Mouse (Mus musculus): ENCODE measurements around the gene Adprhl1.

DNA sequence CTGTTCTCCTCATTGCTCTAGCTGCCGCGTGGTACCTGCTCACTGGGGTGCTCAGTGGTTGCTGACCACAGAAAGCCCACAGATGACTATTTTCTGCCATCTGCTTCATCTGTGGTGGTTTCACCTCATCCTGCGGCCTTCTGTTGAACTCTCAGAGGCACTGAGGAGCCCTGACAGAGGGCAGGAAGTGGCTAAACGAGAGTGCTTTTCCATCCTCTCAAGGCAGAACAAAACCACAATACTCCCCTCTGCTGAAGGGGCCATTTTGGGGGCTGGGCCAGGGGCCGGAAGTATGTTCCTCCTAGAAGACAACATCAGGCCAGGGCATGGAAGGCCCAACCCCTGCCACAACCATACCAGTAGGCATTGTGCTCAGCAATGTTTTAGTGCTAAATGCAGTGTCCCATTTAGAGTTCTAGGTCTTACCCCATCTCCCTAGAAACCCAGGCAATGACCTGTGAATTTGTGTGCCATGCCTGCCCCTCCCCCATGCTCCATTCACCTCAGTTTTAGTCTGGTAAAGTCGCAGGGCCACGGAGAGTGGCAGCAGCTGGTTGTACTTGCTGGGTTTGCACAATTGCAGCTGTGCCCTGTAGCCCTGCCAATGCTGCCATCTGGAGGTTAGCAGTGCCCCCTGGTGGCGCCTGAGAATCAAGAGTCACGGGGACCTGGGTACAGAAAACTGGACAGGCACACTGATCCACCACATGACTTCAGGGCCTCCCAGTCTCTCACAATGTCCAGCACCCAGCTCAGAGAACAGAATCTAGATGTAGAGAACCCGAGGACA, 40.3 kb downstream of the Adprhl1 start:
- TF ChIP-seq CTCF (IDR thresholded peaks at IDR 0.05; ENCODE audit: borderline replicate concordance, extremely low read depth, insufficient read depth, insufficient read length) (peak; percentile 86), POLR2A (IDR thresholded peaks at IDR 0.05; ENCODE audit: borderline replicate concordance, extremely low read depth, insufficient read depth, insufficient read length, poor library complexity, severe bottlenecking) (no peak)
